Mouse (Mus musculus) heart, postnatal 25 days (tissue): ENCODE data around the gene Tmem258. TPM values are rescaled to one million over a fixed set of nuclear protein-coding genes. Genes with fewer than 3 reads are reported as not detected.

Source experiments
- DNase-seq: peaks from one replicate; pipeline ENCODE4 v3.0.0; 2022; ENCODE audit warnings: low spot score
- intact Hi-C: fragments of 180-260 bp; cut with DNase I; formaldehyde crosslinking; loops from one replicate; pipeline ENCODE4 v1.15.1; 2025
- microRNA-seq: library from miRNA; unstranded; fragments of <30 nt; microRNA quantifications from one replicate; pipeline ENCODE4 v1.2.0, GENCODE M21; 2022
- total RNA-seq, 2 experiments: library from RNA; stranded (reverse); gene quantifications; 2 replicates each; pipeline ENCODE4 v1.2.3; 2021

The Tmem258 gene
- total RNA-seq, 2 experiments from 2014 or later: 172 to 178 TPM

DNA sequence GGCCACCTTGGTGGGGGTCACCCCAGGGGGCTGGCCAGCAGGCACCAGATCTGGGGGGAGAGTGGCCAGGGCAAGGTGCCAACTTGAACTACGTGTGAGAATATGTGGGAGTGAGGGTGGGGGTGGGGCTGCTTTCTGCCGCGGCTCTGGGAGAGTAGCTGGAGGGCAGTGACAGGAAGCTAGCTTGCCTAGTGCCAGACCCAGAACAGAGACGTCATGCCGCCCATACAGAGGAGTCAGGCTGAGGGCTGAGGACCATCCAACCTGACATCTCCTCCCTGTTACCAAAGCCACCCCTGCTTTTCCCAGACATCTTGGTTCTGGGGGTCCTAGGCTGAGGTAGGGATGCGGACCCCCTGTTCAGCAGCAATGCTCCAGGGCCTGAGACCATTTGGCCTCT lies 43.4 kb downstream of the Tmem258 start:
- intact Hi-C loops: no loop called here
- no peak for DNase-seq

DNA sequence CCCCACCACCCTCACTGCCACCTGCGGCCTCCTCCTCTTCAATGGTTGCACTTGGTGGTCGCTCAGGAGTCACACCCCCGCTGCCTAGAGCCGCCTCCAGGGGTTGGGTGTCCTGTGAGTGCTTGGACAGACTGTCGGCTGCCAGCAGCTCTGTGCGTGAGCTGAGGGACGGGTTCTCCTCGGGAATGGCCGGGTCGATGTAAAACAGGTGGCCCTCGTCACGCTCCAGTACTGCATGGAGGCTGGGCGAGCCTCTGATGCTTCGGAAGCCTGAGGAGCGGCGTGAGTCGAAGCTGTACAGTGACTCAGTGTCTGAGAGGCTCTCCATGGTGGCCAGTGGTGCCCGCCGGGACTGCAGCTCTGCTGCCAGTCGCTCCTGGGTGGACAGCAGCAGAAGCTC lies 44.3 kb downstream of the Tmem258 start:
- intact Hi-C loops: no loop called here
- DNase-seq: no peak

Small RNA genes lying within 50 kb of the gene (microRNA-seq; reads per million reads assigned to microRNA genes)
- not detected for gene Mir6993

Other genes with a start within 250 kb of the Tmem258 start
- gene Fth1, start 223.4 kb upstream of the Tmem258 start, total RNA-seq: 1,000 to 10,000 TPM; 2,502 to 2,556 TPM
- under 1 TPM in 1 of 2 experiments, not detected in 1; 0.10 TPM for gene Best1, start 202.4 kb upstream of the Tmem258 start, total RNA-seq
- 1 to 10 TPM; 8.9 to 9.3 TPM for gene Rab3il1, start 202.3 kb upstream of the Tmem258 start, total RNA-seq
- gene Fads3, start 162.4 kb upstream of the Tmem258 start, total RNA-seq: 10 to 100 TPM; 35.9 to 36.0 TPM
- 1 to 10 TPM; 5.2 to 5.4 TPM for gene Fads2, start 102.3 kb upstream of the Tmem258 start, total RNA-seq
- 10 to 100 TPM; 20.2 to 23.7 TPM for gene Fads1, start 21.1 kb upstream of the Tmem258 start, total RNA-seq
- 1 to 10 TPM; 4.5 to 4.7 TPM for gene Fen1, start 155 bp downstream of the Tmem258 start, total RNA-seq
- 1 to 10 TPM; 4.5 to 6.8 TPM for gene Myrf, start 36.7 kb downstream of the Tmem258 start, total RNA-seq
- gene Dagla, start 100.9 kb downstream of the Tmem258 start, total RNA-seq: 1 to 10 TPM; 3.2 to 3.3 TPM
- 10 to 100 TPM; 45.8 to 47.0 TPM for gene Syt7, start 185.1 kb downstream of the Tmem258 start, total RNA-seq